Mouse (Mus musculus) liver, adult 2 months (tissue): Measurements from ENCODE around the gene Igflr1. TPM values are rescaled to one million over a fixed set of nuclear protein-coding genes. Genes with fewer than 3 reads are reported as not detected.

Experiments
- DNase-seq: peaks from one replicate; pipeline ENCODE4 v3.0.0-alpha.2; 2011; ENCODE audit warnings: low read depth, low spot score; ENCODE audit errors: extremely low read depth
- H3K27ac ChIP-seq: fragments of 200-500 bp; replicated peaks from 2 replicates; pipeline ENCODE4 v1.5.1; 2012; ENCODE audit warnings: low read depth, mild to moderate bottlenecking, control low read depth, inconsistent platforms, low read length; ENCODE audit not compliant: insufficient read depth
- H3K27me3 ChIP-seq: fragments of 200-500 bp; 2 replicates; pipeline ENCODE4 v1.6.1; 2012; ENCODE audit warnings: mild to moderate bottlenecking, moderate library complexity, low read length, inconsistent platforms; ENCODE audit not compliant: control insufficient read depth, insufficient read depth
- H3K36me3 ChIP-seq: fragments of 200-500 bp; 2 replicates; pipeline ENCODE4 v1.6.1; 2012; ENCODE audit warnings: low read length, inconsistent platforms; ENCODE audit not compliant: control insufficient read depth, insufficient read depth
- H3K4me1 ChIP-seq: fragments of 200-500 bp; 2 replicates; pipeline ENCODE4 v1.6.1; 2011; ENCODE audit warnings: low read length; ENCODE audit not compliant: control insufficient read depth, insufficient read depth
- H3K4me3 ChIP-seq: fragments of 200-500 bp; 2 replicates; pipeline ENCODE4 v1.5.1; 2011; ENCODE audit warnings: low read depth, mild to moderate bottlenecking, control low read depth, low read length, moderate library complexity; ENCODE audit not compliant: insufficient read depth
- H3K79me2 ChIP-seq: fragments of 200-500 bp; 2 replicates; pipeline ENCODE4 v1.6.1; 2012; ENCODE audit warnings: inconsistent platforms, mild to moderate bottlenecking, low read length, moderate library complexity; ENCODE audit not compliant: control insufficient read depth, insufficient read depth
- H3K9ac ChIP-seq: fragments of 200-500 bp; 2 replicates; pipeline ENCODE4 v1.6.1; 2012; ENCODE audit warnings: low read depth, mild to moderate bottlenecking, control low read depth, inconsistent platforms, low read length
- CTCF ChIP-seq: fragments of 200-500 bp; IDR thresholded peaks from 2 replicates; pipeline ENCODE4 v1.5.1; 2011; ENCODE audit warnings: low read depth, low read length, control low read depth
- POLR2A ChIP-seq: fragments of 200-500 bp; IDR thresholded peaks from 2 replicates; pipeline ENCODE4 v1.6.1; 2011; ENCODE audit warnings: low read length, control low read depth; ENCODE audit not compliant: insufficient read depth; ENCODE audit errors: extremely low read depth
- WGBS: fragments of 180-500 bp; shearing (Covaris S2); methylation state at CpG from one replicate; pipeline ENCODE4 v1.1.7; 2018; 5-methylcytosine and 5-hydroxymethylcytosine counted together
- polyA plus RNA-seq: library from polyadenylated mRNA; depleted of rRNA; stranded (reverse); fragments of >200 nt; gene quantifications from 2 replicates; pipeline ENCODE4 v1.2.3, GENCODE M21; 2012
- total RNA-seq: library from RNA; depleted of rRNA; stranded (reverse); fragments of >200 nt; gene quantifications from 2 replicates; pipeline ENCODE4 v1.2.3, GENCODE M21; 2014

Gene Igflr1
- total and polyA plus RNA-seq, 2 experiments = 0.55 to 4.2 TPM

DNA sequence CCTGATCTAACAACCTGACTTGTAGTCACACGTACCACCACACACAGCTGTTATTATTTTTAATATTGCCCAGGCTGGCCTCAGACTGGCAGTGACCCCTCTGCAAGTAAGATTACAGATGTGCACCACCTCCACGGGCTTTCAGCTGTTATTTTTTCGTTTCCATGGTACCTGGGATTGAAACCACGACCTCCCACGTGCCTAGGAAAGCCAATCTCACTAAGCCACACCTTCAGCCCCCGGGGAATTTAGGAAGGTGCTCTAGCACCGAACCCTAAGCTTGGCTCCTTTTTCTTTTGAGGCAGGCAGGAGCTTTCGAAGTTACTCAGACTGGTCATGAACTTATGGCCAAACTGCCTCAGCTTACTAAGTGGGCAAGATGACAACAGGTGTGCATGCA is 39.2 kb downstream of the Igflr1 start:
- Histone ChIP-seq H3K27ac (no peak overlapping the region), H3K79me2 (no peaks in the 10 kb centered on the region), H3K27me3 (no peaks in the 10 kb centered on the region), H3K4me3 (no peak overlapping the region), H3K9ac (no peak overlapping the region), H3K36me3 (no peaks in the 10 kb centered on the region), H3K4me1 (peaks cover 4% of the 10 kb centered on the region; the same call in 1 of the 2 replicates)
- no peak for DNase-seq
- no peak for TF ChIP-seq POLR2A
- no peak for TF ChIP-seq CTCF
- 67% methylated on average over 8 of the region's 8 CpGs for WGBS

DNA sequence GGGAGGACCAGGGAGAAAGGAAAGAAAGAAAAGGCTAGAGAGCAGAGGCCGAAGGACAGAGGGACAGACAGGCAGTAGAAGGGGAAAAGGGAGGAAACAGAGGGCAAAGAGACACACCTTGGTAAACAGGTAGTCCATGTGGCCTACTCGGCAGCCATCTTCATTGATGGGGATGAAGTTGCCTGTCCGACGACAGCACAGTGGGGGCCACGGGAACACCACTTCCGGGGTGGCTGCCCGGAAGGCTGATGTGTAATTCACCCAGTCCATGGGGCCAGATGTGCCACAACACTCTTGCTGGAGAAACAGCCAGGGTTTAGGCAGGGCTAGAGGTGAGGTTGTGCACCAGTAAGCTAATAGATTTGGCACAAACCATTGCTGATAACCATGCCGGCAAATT is 39.7 kb downstream of the Igflr1 start:
- Histone ChIP-seq H3K4me1 (peaks cover 4% of the 10 kb centered on the region; the same call in 1 of the 2 replicates), H3K36me3 (no peaks in the 10 kb centered on the region), H3K79me2 (no peaks in the 10 kb centered on the region), H3K4me3 (no peak overlapping the region), H3K27me3 (no peaks in the 10 kb centered on the region), H3K9ac (no peak overlapping the region), H3K27ac (no peak overlapping the region)
- no peak for TF ChIP-seq POLR2A
- TF ChIP-seq CTCF = no peak
- WGBS = 85% methylated on average over 8 of the region's 8 CpGs
- DNase-seq = no peak

DNA sequence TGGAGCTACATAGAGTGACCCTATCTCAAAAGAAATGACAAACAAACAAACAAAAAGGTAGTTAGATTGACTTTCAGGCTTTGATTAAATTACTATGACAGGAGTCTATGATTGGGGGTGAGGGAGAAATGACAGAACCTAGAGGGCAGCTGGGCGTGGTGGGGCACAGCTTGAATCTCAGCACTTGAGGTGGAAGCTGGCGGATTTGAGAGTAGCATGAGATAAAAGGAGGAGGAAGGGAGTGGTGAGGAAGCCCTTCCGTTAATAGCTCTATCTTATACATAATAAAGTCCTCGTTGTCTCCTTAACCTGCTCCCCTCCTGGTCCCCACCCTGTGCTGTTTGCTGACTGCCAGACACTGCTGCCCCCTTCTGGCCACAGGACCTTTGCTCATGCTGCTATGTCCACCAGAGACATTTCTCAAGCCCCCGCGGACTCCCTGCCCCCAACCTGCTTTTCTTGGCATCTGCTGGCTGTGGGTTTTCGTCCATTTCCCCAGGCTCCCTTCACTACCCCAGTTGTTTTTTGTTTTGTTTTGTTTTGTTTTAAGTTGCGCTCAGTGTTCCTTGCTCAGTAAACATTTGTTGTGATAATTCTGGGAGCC is 42.6 kb downstream of the Igflr1 start:
- Histone ChIP-seq H3K9ac (no peak overlapping the region), H3K79me2 (no peaks in the 10 kb centered on the region), H3K27ac (no peak overlapping the region), H3K4me3 (no peak overlapping the region), H3K4me1 (no peaks in the 10 kb centered on the region), H3K36me3 (no peaks in the 10 kb centered on the region), H3K27me3 (no peaks in the 10 kb centered on the region)
- WGBS = 32% methylated on average over 8 of the region's 8 CpGs
- DNase-seq = peak; percentile 28
- TF ChIP-seq CTCF (peak; percentile 84), POLR2A (no peak)

DNA sequence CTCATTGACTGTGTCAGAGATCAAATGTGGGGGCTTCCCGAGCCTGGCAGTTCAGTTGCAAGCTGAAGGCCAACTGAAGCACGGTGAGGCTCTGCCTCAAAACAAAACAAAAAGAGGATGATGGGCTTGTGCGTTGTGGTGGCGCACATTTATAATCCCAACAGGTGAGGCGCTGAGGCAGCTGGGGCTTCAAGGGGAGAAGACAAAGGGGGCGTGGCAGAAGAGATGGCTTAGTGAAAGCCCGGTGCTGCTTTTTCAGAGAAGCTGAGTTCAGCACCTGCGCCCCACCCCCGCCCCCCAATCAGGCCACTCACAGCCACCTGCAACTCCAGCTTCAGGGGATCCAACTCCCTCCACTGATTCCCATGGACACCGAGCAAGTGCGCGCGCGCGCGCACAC is 43.2 kb downstream of the Igflr1 start:
- WGBS = 66% methylated on average over 16 of the region's 16 CpGs
- no peaks in the 10 kb centered on the region for H3K36me3 ChIP-seq
- no peaks in the 10 kb centered on the region for H3K79me2 ChIP-seq
- H3K4me3 ChIP-seq = no peak overlapping the region
- no peaks in the 10 kb centered on the region for H3K4me1 ChIP-seq
- DNase-seq = no peak
- H3K27me3 ChIP-seq = no peaks in the 10 kb centered on the region
- H3K27ac ChIP-seq = no peak overlapping the region
- no peak for TF ChIP-seq CTCF
- TF ChIP-seq POLR2A = no peak
- H3K9ac ChIP-seq = no peak overlapping the region

DNA sequence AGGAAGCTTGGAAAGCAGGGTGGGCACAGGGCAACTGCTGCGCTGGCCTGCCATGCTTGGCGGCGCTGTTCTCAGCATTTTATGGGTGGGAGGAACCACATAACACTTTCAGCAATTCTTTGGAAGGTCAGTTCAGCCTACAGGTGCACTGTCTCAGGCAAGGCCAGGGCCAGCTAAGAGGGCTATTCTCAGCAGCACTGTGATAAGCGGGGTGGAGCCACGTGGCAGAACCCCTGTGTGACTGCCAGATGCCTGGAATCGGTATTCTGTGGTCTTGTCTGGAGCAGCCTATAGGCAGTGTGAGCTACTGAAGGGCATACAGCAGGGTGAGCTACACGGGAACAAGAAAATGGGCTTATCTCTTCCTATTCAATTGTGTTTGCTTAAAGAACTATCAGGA is 44.8 kb downstream of the Igflr1 start:
- Histone ChIP-seq H3K27me3 (no peaks in the 10 kb centered on the region), H3K9ac (no peak overlapping the region), H3K4me3 (no peak overlapping the region), H3K4me1 (no peaks in the 10 kb centered on the region), H3K36me3 (no peaks in the 10 kb centered on the region), H3K79me2 (no peaks in the 10 kb centered on the region), H3K27ac (no peak overlapping the region)
- no peak for TF ChIP-seq POLR2A
- TF ChIP-seq CTCF = no peak
- WGBS = 75% methylated on average over 7 of the region's 7 CpGs
- DNase-seq = no peak

DNA sequence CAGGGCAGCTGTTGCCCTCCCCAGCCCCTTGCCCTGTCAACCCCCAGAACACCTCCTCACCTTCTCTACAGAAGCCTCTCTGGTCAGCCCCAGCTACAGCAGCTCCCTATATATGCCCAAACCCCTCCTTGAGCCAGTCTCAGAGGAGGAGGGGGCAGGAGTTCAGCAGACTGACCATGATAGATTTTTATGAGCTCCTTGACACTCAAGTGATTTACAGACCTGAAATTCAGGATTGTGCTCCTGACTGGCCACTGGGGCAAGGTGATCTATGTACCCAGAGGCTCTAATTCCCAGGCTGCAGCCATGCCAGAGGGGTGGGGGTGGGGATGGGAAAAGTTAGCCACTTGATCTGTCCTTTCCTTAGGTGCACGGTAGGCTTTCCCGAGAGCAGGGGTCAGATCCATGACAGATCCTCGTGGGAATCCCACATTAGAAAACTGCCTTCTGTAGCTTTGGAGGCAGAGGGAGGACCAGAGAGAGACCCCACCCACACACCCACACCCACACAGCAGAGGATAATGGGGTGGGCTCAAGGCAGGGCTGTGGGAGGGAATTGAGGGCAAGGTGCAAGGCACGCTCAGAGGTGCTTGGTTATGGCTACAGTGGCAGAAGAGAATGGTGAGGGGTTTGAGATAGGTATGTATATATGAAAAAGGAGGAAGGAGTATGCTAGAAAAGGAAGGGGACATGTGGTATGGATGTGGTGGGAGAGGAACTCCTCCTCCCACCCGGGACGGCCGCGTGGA is 47.6 kb downstream of the Igflr1 start, which contains the start of gene Upk1a:
Gene Upk1a (minus strand): TSS at position 194 of the 749 bp plus-strand sequence.
- H3K27ac ChIP-seq = no peak within 1 kb of the TSS
- no peak within 1 kb of the TSS for H3K9ac ChIP-seq
- H3K4me1 ChIP-seq = no peaks in the 10 kb centered on the region
- no peak for DNase-seq
- H3K4me3 ChIP-seq = no peak within 1 kb of the TSS
- no peaks in the 10 kb centered on the region for H3K27me3 ChIP-seq
- TF ChIP-seq CTCF = no peak
- no peak for TF ChIP-seq POLR2A
- H3K79me2 ChIP-seq = no peaks in the 10 kb centered on the region
- whole genome bisulfite sequencing = 78% methylated on average over 8 of the region's 8 CpGs
- peaks cover 9% of the 10 kb centered on the region for H3K36me3 ChIP-seq
